ENCODE assay signal across 18 mouse cellular contexts in the genomic region with DNA sequence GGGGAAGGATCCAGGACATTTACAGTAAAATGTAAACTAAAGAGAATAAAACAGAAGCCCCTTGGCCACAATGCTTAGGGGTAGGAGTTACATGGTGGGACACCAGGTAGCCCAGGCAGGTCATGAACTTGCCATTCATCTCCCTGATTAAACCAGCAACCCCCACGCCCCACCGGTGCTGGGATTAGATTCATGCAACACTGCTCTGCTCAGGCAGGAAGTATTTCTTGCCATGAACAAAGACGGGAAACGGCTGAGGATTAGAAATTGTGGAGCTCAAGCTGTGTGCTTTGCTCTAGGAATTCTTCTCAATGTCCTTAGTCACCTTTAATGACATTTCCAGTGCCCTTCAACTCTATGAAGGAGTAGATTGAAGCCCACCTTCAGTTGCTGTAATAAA.
DNase-seq lines count a peak whose midpoint lies in the region; ATAC-seq and TF ChIP-seq lines count a peak whose summit lies in the region.
"Had no signal": no experiment of that assay in that cellular context is flagged by ENCODE, and none has a peak within 500 bp of the region (broad histone marks: within the 10 kb centered on the region; RNA-seq: fewer than 3 reads in every experiment).

No protein-coding gene starts in this region.

- no peak for TF ChIP-seq CTCF in gastrocnemius, adult 2 months (IDR thresholded peaks at IDR 0.05)

- no peaks in the 10 kb centered on the region for H3K9me3 ChIP-seq in kidney, embryonic 16.5 days (ENCODE audit: low read length)
- no peaks in the 10 kb centered on the region for H3K9me3 ChIP-seq in embryonic facial prominence, embryonic 14.5 days (ENCODE audit: control insufficient read depth, low read length)
- no peaks in the 10 kb centered on the region for H3K9me3 ChIP-seq in limb, embryonic 12.5 days
- H3K9me3 ChIP-seq: liver, embryonic 13.5 days had no signal

- no peaks in the 10 kb centered on the region for H3K27me3 ChIP-seq in kidney, embryonic 16.5 days (ENCODE audit: insufficient read depth, low read length)
- no peaks in the 10 kb centered on the region for H3K27me3 ChIP-seq in embryonic facial prominence, embryonic 14.5 days (replicated peaks; ENCODE audit: control insufficient read depth, insufficient read depth, low read length)
- no peaks in the 10 kb centered on the region for H3K27me3 ChIP-seq in limb, embryonic 12.5 days
- H3K27me3 ChIP-seq: liver, embryonic 13.5 days had no signal

- no peak overlapping the region for H3K4me3 ChIP-seq in gastrocnemius, adult 2 months
- no peak overlapping the region for H3K4me3 ChIP-seq in kidney, embryonic 16.5 days (ENCODE audit: low read length)
- H3K4me3 ChIP-seq in embryonic facial prominence, embryonic 14.5 days (ENCODE audit: low read depth, low read length) = no peak overlapping the region
- H3K4me3 ChIP-seq in limb, embryonic 12.5 days (replicated peaks) = no peak overlapping the region
- H3K4me3 ChIP-seq: liver, embryonic 13.5 days; midbrain, embryonic 10.5 days had no signal

- ATAC-seq in kidney, embryonic 16.5 days (ENCODE audit: low FRiP score, low TSS enrichment) = peak; percentile 60
- ATAC-seq in embryonic facial prominence, embryonic 14.5 days (ENCODE audit: low read depth) = no peak; the same call in 1 of the 2 replicates
- no peak for ATAC-seq in limb, embryonic 12.5 days (ENCODE audit: insufficient number of reproducible peaks, insufficient read depth, low FRiP score, low TSS enrichment, low read depth)
- no peak for ATAC-seq in megakaryocyte progenitor cell, adult 5-6 weeks (replicated peaks; ENCODE audit: poor library complexity)
- ATAC-seq: hindbrain, embryonic 16.5 days had no signal

- no peak for DNase-seq in gastrocnemius, adult 2 months
- no peak for DNase-seq in gastrocnemius, postnatal 14 days
- no peak for DNase-seq in kidney, postnatal 36 days
- DNase-seq in embryonic facial prominence, embryonic 14.5 days (ENCODE audit: low spot score) = peak; percentile 32
- DNase-seq in gastrocnemius, adult 8-10 months (ENCODE audit: low spot score in 2 of 2) = no peak
- DNase-seq: cerebellum, adult 9-11 months; gastrocnemius, postnatal 25 days; liver, embryonic 13.5 days; lung, postnatal 14 days; right cerebral cortex, postnatal 14 days; thymus, postnatal 25 days had no signal

- no peaks in the 10 kb centered on the region for H3K36me3 ChIP-seq in kidney, embryonic 16.5 days (ENCODE audit: insufficient read depth, low read length)
- no peaks in the 10 kb centered on the region for H3K36me3 ChIP-seq in embryonic facial prominence, embryonic 14.5 days (ENCODE audit: control insufficient read depth, insufficient read depth, low read length)
- no peaks in the 10 kb centered on the region for H3K36me3 ChIP-seq in limb, embryonic 12.5 days
- H3K36me3 ChIP-seq: G1E; liver, embryonic 13.5 days; midbrain, embryonic 10.5 days had no signal

- H3K4me1 ChIP-seq in kidney, embryonic 16.5 days (ENCODE audit: insufficient read depth, low read length) = peaks cover 16% of the 10 kb centered on the region
- H3K4me1 ChIP-seq in embryonic facial prominence, embryonic 14.5 days (ENCODE audit: control insufficient read depth, insufficient read depth, low read length) = no peaks in the 10 kb centered on the region
- peaks cover 32% of the 10 kb centered on the region for H3K4me1 ChIP-seq in limb, embryonic 12.5 days (replicated peaks)
- H3K4me1 ChIP-seq: liver, embryonic 13.5 days had no signal

- H3K27ac ChIP-seq in gastrocnemius, adult 2 months = peak overlapping the region; percentile 38; the same call in 1 of the 2 replicates
- H3K27ac ChIP-seq in kidney, embryonic 16.5 days (ENCODE audit: low read length) = peak overlapping the region; percentile 80
- no peak overlapping the region for H3K27ac ChIP-seq in embryonic facial prominence, embryonic 14.5 days (replicated peaks; ENCODE audit: low read depth, low read length)
- H3K27ac ChIP-seq in limb, embryonic 12.5 days = peak overlapping the region; percentile 75
- H3K27ac ChIP-seq: liver, embryonic 13.5 days; midbrain, embryonic 10.5 days; stomach, postnatal 0 days had no signal

- intact Hi-C loops in gastrocnemius, adult 2 months (cut with DNase I) = no loop called here
- intact Hi-C loops in gastrocnemius, postnatal 14 days (cut with DNase I; ENCODE audit: low total_unique reads) = no loop called here

- WGBS in kidney, embryonic 16.5 days = 20% methylated on average over 4 of the region's 4 CpGs
- WGBS in embryonic facial prominence, embryonic 14.5 days = 64% methylated on average over 4 of the region's 4 CpGs
- WGBS in limb, embryonic 12.5 days = 43% methylated on average over 4 of the region's 4 CpGs

- no peak overlapping the region for H3K4me2 ChIP-seq in kidney, embryonic 16.5 days (replicated peaks; ENCODE audit: low read depth, low read length)
- H3K4me2 ChIP-seq in embryonic facial prominence, embryonic 14.5 days (ENCODE audit: low read depth, low read length) = no peak overlapping the region
- H3K4me2 ChIP-seq in limb, embryonic 12.5 days = peak overlapping the region; percentile 25
- H3K4me2 ChIP-seq: liver, embryonic 13.5 days had no signal

- H3K9ac ChIP-seq in kidney, embryonic 16.5 days (replicated peaks; ENCODE audit: low read length) = no peak overlapping the region
- H3K9ac ChIP-seq in embryonic facial prominence, embryonic 14.5 days (ENCODE audit: low read depth, low read length) = no peak overlapping the region
- no peak overlapping the region for H3K9ac ChIP-seq in limb, embryonic 12.5 days (replicated peaks)
- H3K9ac ChIP-seq: liver, embryonic 13.5 days had no signal
